Mouse (Mus musculus) liver, postnatal 0 days (tissue): ENCODE data around the gene Etv1.

Experiments
- CTCF ChIP-seq: sonication (generic); IDR thresholded peaks from 2 replicates; pipeline ENCODE4 v1.5.1; 2016; ENCODE audit warnings: antibody characterized with exemption, low read depth
- EP300 ChIP-seq: IDR thresholded peaks from 2 replicates; pipeline ENCODE4 v1.6.1; 2016; ENCODE audit warnings: antibody characterized with exemption, low read depth, mild to moderate bottlenecking

- TF ChIP-seq CTCF = no peak
- no peak for TF ChIP-seq EP300
These were observed 48.4 kb upstream of the Etv1 start for GRCm38 (mm10) chr12:38730791-38731190.
